Mouse (Mus musculus): ENCODE measurements around the gene Syt14.

GRCm38 (mm10) chr1:192939033-192939432 lies 96.5 kb downstream of the Syt14 start:
- TF ChIP-seq CTCF (IDR thresholded peaks at IDR 0.05; ENCODE audit: low read depth) (no peak), EP300 (IDR thresholded peaks at IDR 0.05; ENCODE audit: low read depth) (no peak)

Measured in heart, postnatal 0 days (tissue).